Mouse (Mus musculus) frontal cortex, adult 2 months (tissue): ENCODE data around the gene Ppp1r16b. TPM values are rescaled to one million over a fixed set of nuclear protein-coding genes. Genes with fewer than 3 reads are reported as not detected.

Source experiments
- DNase-seq, 2 experiments: peaks; one replicate each; pipeline ENCODE4 v3.0.0; 2022; ENCODE audit warnings: low spot score in 1 of 2; ENCODE audit errors: extremely low spot score in 1 of 2
- polyA plus RNA-seq: library from polyadenylated mRNA; depleted of rRNA; stranded (reverse); fragments of >200 nt; gene quantifications from 2 replicates; pipeline ENCODE4 v1.2.3, GENCODE M21; 2012

The Ppp1r16b gene
- polyA plus RNA-seq, 1 experiment: 38.4 TPM

- peak in 1 of 2 experiments; percentile 65 for DNase-seq
Observed at GRCm38 (mm10) chr2:158667671-158668432, 2.7 kb downstream of the Ppp1r16b start.

GRCm38 (mm10) chr2:158668433-158669010 is 3.3 kb downstream of the Ppp1r16b start:
- peak in 1 of 2 experiments; percentile 56 for DNase-seq

- DNase-seq: no peak
Observed at GRCm38 (mm10) chr2:158669199-158670195, 4.3 kb downstream of the Ppp1r16b start.

GRCm38 (mm10) chr2:158670571-158670970 is 5.4 kb downstream of the Ppp1r16b start:
- no peak for DNase-seq

GRCm38 (mm10) chr2:158672829-158673228 is 7.6 kb downstream of the Ppp1r16b start:
- no peak for DNase-seq

GRCm38 (mm10) chr2:158673493-158673892 is 8.3 kb downstream of the Ppp1r16b start:
- DNase-seq: no peak

- no peak for DNase-seq
Observed at GRCm38 (mm10) chr2:158674131-158674530, 8.9 kb downstream of the Ppp1r16b start.

GRCm38 (mm10) chr2:158674759-158675158 is 9.6 kb downstream of the Ppp1r16b start:
- no peak for DNase-seq

- no peak for DNase-seq
Observed at GRCm38 (mm10) chr2:158675161-158675560, 10.0 kb downstream of the Ppp1r16b start.

- DNase-seq: no peak
Observed at GRCm38 (mm10) chr2:158675907-158676533, 10.8 kb downstream of the Ppp1r16b start.

- no peak for DNase-seq
Observed at GRCm38 (mm10) chr2:158677946-158678345, 12.7 kb downstream of the Ppp1r16b start.

GRCm38 (mm10) chr2:158679091-158679490 is 13.9 kb downstream of the Ppp1r16b start:
- DNase-seq: no peak

GRCm38 (mm10) chr2:158680357-158680889 is 15.2 kb downstream of the Ppp1r16b start:
- no peak for DNase-seq

- no peak for DNase-seq
Observed at GRCm38 (mm10) chr2:158681714-158682113, 16.5 kb downstream of the Ppp1r16b start.

- DNase-seq: no peak
Observed at GRCm38 (mm10) chr2:158682344-158683037, 17.3 kb downstream of the Ppp1r16b start.

GRCm38 (mm10) chr2:158683038-158683413 is 17.8 kb downstream of the Ppp1r16b start:
- no peak for DNase-seq

- no peak for DNase-seq
Observed at GRCm38 (mm10) chr2:158684247-158684843, 19.1 kb downstream of the Ppp1r16b start.

- no peak for DNase-seq
Observed at GRCm38 (mm10) chr2:158684910-158685309, 19.7 kb downstream of the Ppp1r16b start.

- DNase-seq: no peak
Observed at GRCm38 (mm10) chr2:158686394-158686793, 21.2 kb downstream of the Ppp1r16b start.
